Mouse (Mus musculus) midbrain, embryonic 15.5 days (tissue): ENCODE measurements at regions not wholly inside any gene's neighbourhood (a gene's known extent, or its start where the extent isn't known, plus 50 kb on each side); places are given as distances from the start of the nearest gene placed in this dataset.
A peak's percentile ranks its signal among the peaks of the same experiment; 100 is the strongest.

Source experiments
- ATAC-seq: fragments of 200-750 bp; cut with Nextera tagmentation; replicated peaks from 2 replicates; pipeline ENCODE4 v1.8.0; 2017; ENCODE audit warnings: moderate TSS enrichment
- H3K27ac ChIP-seq: fragments of 300-500 bp; sonication (generic); 2 replicates; pipeline ENCODE4 v1.5.1; 2015; ENCODE audit warnings: mild to moderate bottlenecking, inconsistent platforms
- H3K27me3 ChIP-seq: fragments of 300-500 bp; sonication (generic); replicated peaks from 2 replicates; pipeline ENCODE4 v1.6.1; 2015; ENCODE audit warnings: inconsistent platforms
- H3K36me3 ChIP-seq: fragments of 300-500 bp; sonication (generic); replicated peaks from 2 replicates; pipeline ENCODE4 v1.6.1; 2015; ENCODE audit warnings: inconsistent platforms
- H3K4me1 ChIP-seq: fragments of 300-500 bp; sonication (generic); 2 replicates; pipeline ENCODE4 v1.6.1; 2015; ENCODE audit warnings: inconsistent platforms
- H3K4me2 ChIP-seq: fragments of 300-500 bp; sonication (generic); 2 replicates; pipeline ENCODE4 v1.6.1; 2015; ENCODE audit warnings: inconsistent platforms, mild to moderate bottlenecking, moderate library complexity
- H3K4me3 ChIP-seq: fragments of 300-500 bp; sonication (generic); 2 replicates; pipeline ENCODE4 v1.5.1; 2015; ENCODE audit warnings: mild to moderate bottlenecking, inconsistent platforms
- H3K9ac ChIP-seq: fragments of 300-500 bp; sonication (generic); 2 replicates; pipeline ENCODE4 v1.6.1; 2015; ENCODE audit warnings: mild to moderate bottlenecking, inconsistent platforms
- H3K9me3 ChIP-seq: fragments of 300-500 bp; sonication (generic); 2 replicates; pipeline ENCODE4 v1.6.1; 2016; ENCODE audit warnings: inconsistent platforms
- WGBS: fragments of 180-500 bp; shearing (Covaris S2); methylation state at CpG from one replicate; pipeline ENCODE4 v1.1.7; 2015; ENCODE audit warnings: mixed read lengths; 5-methylcytosine and 5-hydroxymethylcytosine counted together

DNA sequence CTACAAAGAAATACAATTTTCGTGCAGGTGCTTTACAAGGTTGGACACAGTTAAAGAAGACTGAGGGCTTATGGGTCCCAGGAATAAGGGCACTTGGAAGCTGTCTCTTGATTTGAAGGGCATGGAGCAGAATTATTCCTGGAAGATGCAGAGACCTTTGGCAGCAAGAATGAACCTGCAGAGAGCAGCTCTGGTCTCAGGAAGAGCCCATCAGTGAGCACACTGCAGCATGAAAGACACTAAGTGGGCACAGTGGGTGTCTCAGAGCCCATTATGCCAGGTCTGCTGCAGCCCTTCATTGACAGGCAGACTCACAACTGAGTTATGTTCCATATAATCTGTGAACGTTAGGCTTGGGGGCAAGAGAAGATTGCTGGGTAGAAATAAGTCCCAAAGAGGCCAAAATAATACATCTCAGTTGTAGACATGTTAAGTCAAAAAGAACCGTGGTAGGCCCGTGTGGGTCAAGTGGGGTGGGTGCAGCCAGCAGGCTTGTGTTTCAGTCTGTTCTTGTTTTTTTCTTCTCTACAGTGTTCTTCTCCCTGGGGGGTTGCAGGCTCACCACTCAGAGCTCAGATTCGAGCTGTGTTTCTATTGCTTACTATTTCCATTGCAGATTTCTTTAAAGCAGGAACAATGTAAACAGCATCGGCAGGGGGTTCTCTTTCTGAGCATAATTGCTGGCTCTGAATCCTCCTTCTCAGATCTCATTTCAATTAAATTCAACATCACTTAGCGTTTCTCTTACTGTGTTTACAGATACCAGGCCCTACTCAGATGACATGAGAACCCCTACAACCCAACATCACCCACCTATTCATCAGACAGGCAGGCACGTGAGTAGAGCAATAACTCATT is 347.1 kb downstream of the Med10 start:
- 21% methylated on average over 8 of the region's 8 CpGs for WGBS
- no peaks in the 10 kb centered on the region for H3K36me3 ChIP-seq
- H3K4me3 ChIP-seq = no peak overlapping the region
- no peak overlapping the region for H3K4me2 ChIP-seq
- no peak overlapping the region for H3K9ac ChIP-seq
- H3K27ac ChIP-seq = no peak overlapping the region
- ATAC-seq = 0 out of 2 replicates have a peak, but pooled peaks have one; percentile 44
- peaks cover 13% of the 10 kb centered on the region for H3K4me1 ChIP-seq
- H3K27me3 ChIP-seq = peaks cover 1% of the 10 kb centered on the region
- no peaks in the 10 kb centered on the region for H3K9me3 ChIP-seq

DNA sequence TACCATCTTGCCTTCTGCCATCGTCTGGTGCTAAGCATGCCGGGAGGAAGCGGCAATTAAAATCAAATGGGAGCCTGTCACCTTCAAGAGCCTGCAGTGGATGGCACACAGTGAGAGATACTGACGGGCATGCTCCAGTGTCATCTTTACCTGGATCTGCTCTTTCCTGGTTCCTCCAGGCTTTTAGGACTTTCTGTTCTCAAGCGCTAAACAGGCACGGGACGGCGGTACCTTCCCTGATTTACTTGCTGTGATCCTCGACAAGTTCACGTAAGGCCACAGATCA is 347.6 kb downstream of the Med10 start:
- H3K9ac ChIP-seq = no peak overlapping the region
- ATAC-seq = 0 out of 2 replicates have a peak, but pooled peaks have one; percentile 32
- H3K4me3 ChIP-seq = no peak overlapping the region
- no peaks in the 10 kb centered on the region; the same call in 1 of the 2 replicates for H3K27me3 ChIP-seq
- peaks cover 15% of the 10 kb centered on the region for H3K4me1 ChIP-seq
- 28% methylated on average over 10 of the region's 10 CpGs for whole genome bisulfite sequencing
- no peaks in the 10 kb centered on the region for H3K9me3 ChIP-seq
- no peak overlapping the region for H3K27ac ChIP-seq
- no peaks in the 10 kb centered on the region for H3K36me3 ChIP-seq
- no peak overlapping the region for H3K4me2 ChIP-seq

DNA sequence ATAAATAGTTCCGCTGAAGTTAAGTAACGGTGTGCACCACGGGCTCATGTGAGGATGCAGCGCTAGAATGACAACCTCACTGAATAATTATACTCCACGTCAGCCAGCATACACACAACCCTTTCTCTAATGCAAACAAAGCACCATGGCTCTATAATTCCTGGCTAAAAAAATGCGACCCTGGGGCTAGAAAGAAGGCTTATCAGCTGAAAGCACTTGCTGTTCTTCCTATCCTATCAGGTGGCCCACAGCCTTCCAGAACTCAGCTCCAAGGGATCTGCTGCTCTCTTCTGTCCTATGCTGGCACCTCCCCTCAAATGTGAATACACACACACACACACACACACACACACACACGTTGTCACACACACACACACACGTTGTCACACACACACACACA is 350.9 kb downstream of the Med10 start:
- 60% methylated on average over 8 of the region's 8 CpGs for WGBS
- no peaks in the 10 kb centered on the region; the same call in 1 of the 2 replicates for H3K27me3 ChIP-seq
- peaks cover 15% of the 10 kb centered on the region for H3K4me1 ChIP-seq
- no peaks in the 10 kb centered on the region for H3K9me3 ChIP-seq
- H3K36me3 ChIP-seq = no peaks in the 10 kb centered on the region
- no peak overlapping the region for H3K4me2 ChIP-seq
- no peak overlapping the region for H3K9ac ChIP-seq
- no peak overlapping the region for H3K4me3 ChIP-seq
- H3K27ac ChIP-seq = no peak overlapping the region
- ATAC-seq = peak; percentile 38; the same call in 1 of the 2 replicates

DNA sequence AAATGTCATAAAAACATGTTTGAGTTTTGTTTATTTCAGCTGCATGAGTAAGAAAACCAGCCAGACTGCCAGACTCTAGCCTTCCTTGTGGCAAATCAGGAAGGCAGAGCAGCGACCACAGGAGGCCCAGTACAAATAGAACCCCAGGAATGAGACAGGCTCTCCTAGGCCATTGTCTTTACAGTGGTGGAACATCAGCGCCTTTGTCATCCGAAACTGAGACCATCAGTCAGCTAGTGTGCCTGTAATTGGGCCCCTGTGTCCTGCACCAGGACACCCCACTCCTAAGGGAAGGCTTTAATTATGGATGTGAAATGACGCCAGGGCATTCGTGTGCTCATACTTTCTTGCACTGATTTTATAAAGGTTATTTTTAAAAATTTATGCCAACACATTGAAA is 353.4 kb downstream of the Med10 start:
- WGBS = 38% methylated on average over 5 of the region's 5 CpGs
- no peak for ATAC-seq

DNA sequence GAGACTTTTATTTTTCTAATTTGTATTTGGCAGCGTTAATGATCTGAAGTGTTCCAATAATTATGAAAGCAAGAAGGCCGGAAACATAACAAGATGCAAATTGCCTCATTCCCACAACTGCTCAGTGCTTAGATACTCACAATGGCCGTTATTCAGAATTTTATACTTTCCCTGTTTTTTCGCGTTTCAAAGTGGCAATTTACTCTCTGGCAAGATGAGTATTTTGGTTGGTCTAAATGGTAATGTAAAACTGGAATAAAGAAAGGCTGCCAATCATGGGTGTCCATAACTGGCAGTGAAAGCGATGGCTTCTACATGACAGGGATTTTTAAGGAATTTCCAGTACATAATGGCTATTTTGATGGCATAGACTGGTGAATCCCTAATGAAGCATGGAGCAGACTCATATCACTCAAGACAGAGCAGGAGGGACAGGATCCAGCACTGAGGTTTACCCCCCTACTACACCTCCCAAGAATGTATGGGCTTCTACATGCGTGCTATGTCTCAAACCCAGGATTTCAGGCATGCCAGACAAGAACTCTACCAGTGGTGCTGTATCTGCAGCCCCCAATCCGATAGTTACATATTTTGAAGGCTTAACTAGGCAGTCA is 354.9 kb downstream of the Med10 start:
- Histone ChIP-seq H3K27me3 (no peaks in the 10 kb centered on the region; the same call in 1 of the 2 replicates), H3K4me1 (peaks cover 2% of the 10 kb centered on the region; the same call in 1 of the 2 replicates), H3K9ac (no peak overlapping the region), H3K9me3 (no peaks in the 10 kb centered on the region), H3K4me3 (no peak overlapping the region), H3K36me3 (no peaks in the 10 kb centered on the region), H3K27ac (no peak overlapping the region), H3K4me2 (no peak overlapping the region)
- 79% methylated on average over 8 of the region's 8 CpGs for WGBS
- no peak for ATAC-seq

More for the DNA sequence above, 353.4 kb downstream of the Med10 start:
- H3K4me3 ChIP-seq = no peak overlapping the region
- no peak overlapping the region for H3K9ac ChIP-seq
- peaks cover 2% of the 10 kb centered on the region; the same call in 1 of the 2 replicates for H3K4me1 ChIP-seq
- H3K9me3 ChIP-seq = no peaks in the 10 kb centered on the region
- no peak overlapping the region for H3K4me2 ChIP-seq
- no peaks in the 10 kb centered on the region; the same call in 1 of the 2 replicates for H3K27me3 ChIP-seq
- H3K36me3 ChIP-seq = no peaks in the 10 kb centered on the region
- no peak overlapping the region for H3K27ac ChIP-seq

DNA sequence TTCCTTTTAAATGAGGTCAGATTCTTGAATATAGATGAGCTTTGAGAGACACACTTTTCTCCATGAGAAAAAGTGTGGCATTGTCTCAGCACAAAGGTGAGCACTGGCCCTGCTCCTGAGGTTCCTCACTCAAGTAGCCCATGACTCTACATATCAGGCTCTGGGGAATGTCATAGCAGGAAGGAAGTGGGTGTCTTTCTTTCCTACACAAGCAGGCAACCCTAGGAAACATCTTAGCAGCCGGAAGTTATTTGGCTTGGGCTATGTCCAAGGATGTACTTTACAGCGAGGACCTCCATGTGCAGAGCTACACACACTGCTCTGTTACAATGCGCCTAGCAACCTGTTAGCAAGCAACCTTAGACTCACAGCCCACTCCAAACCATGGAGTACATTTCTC is 356.9 kb downstream of the Med10 start:
- H3K4me3 ChIP-seq = no peak overlapping the region
- H3K27me3 ChIP-seq = no peaks in the 10 kb centered on the region; the same call in 1 of the 2 replicates
- WGBS = 88% methylated on average over 3 of the region's 3 CpGs
- no peak overlapping the region for H3K4me2 ChIP-seq
- H3K9ac ChIP-seq = no peak overlapping the region
- ATAC-seq = no peak
- H3K27ac ChIP-seq = no peak overlapping the region
- H3K4me1 ChIP-seq = peaks cover 2% of the 10 kb centered on the region; the same call in 1 of the 2 replicates
- H3K9me3 ChIP-seq = no peaks in the 10 kb centered on the region
- no peaks in the 10 kb centered on the region for H3K36me3 ChIP-seq

DNA sequence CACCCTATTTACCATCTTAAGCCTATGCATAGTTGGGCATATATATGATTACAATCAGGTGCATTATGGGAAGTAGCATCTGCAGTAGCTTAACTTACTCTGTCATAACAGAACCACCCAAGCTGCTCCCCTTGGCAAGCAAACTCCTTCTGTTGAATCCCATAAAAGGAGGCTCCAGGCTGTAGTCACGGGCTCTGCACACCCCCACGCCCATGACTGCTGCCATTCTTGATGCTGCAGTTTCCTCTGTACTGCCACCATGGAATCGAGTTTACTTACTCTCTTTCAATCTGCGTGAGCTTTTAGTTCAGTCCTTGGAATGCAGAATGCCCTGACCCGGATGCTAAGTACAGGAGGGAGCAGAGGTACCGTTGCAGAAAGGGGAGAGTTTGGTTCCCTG is 357.4 kb downstream of the Med10 start:
- no peak overlapping the region for H3K9ac ChIP-seq
- peaks cover under 1% of the 10 kb centered on the region; the same call in 1 of the 2 replicates for H3K4me1 ChIP-seq
- no peaks in the 10 kb centered on the region for H3K27me3 ChIP-seq
- H3K4me3 ChIP-seq = no peak overlapping the region
- H3K27ac ChIP-seq = no peak overlapping the region
- no peak for ATAC-seq
- WGBS = 67% methylated on average over 6 of the region's 6 CpGs
- no peak overlapping the region for H3K4me2 ChIP-seq
- no peaks in the 10 kb centered on the region for H3K9me3 ChIP-seq
- no peaks in the 10 kb centered on the region for H3K36me3 ChIP-seq

DNA sequence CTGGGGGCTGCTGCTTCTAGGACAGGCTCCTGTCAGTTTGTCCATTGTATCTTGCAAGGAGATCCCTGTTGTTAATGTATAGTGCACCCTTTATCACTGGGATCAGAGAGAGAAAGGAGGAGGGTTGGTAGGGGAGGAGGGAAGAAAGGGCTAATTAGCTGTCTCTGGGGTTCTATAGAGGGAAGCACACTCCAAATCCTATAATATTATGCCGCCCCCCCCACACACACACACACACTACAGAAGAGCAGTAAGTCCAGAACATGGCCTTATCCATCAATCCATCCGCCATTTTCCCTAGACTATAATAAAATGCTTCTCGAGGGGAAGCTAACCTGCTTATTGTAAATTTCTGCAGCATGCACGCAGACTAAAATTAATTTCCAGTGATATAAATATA is 359.9 kb downstream of the Med10 start:
- Histone ChIP-seq H3K4me3 (no peak overlapping the region), H3K4me2 (no peak overlapping the region), H3K9me3 (no peaks in the 10 kb centered on the region), H3K36me3 (no peaks in the 10 kb centered on the region), H3K4me1 (peaks cover 9% of the 10 kb centered on the region), H3K27ac (no peak overlapping the region), H3K9ac (no peak overlapping the region), H3K27me3 (no peaks in the 10 kb centered on the region)
- ATAC-seq = no peak
- 84% methylated on average over 4 of the region's 4 CpGs for WGBS

DNA sequence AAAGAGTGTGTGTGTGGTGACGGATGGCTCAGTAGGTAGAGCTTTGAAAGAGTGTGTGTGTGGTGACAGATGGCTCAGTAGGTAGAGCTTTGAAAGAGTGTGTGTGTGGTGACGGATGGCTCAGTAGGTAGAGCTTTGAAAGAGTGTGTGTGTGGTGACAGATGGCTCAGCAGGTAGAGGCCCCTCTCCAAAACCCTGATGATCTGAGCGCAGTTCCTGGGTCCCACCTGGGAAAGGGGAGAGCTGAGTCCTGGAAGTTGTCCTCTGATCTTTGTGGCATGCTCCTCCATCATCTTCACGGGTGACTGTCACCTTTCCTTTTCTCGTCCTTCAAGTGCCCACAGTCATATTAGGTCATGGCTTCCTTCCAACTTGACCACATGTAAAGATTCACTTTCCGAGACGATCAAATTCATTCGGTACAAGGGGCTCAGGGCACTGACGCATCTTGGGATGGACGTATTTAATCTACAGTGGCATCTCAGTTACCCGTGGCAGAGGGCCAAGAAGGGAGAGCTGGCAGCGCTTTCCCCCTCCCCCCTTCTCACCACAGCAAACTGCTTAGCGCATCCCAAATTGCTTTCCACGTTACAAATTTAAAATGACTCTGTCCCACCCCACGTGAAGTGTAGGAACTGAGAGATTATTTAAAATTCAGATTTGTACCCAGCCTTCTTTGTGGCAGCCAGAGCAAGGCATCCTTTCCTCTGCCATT is 363.5 kb downstream of the Med10 start:
- H3K4me2 ChIP-seq = no peak overlapping the region
- H3K9me3 ChIP-seq = no peaks in the 10 kb centered on the region
- no peaks in the 10 kb centered on the region for H3K36me3 ChIP-seq
- peak overlapping the region; percentile 34; the same call in 1 of the 2 replicates for H3K27ac ChIP-seq
- H3K4me1 ChIP-seq = peaks cover 9% of the 10 kb centered on the region
- peak; percentile 47 for ATAC-seq
- no peaks in the 10 kb centered on the region; the same call in 1 of the 2 replicates for H3K27me3 ChIP-seq
- H3K4me3 ChIP-seq = no peak overlapping the region
- H3K9ac ChIP-seq = no peak overlapping the region
- 48% methylated on average over 15 of the region's 15 CpGs for WGBS

DNA sequence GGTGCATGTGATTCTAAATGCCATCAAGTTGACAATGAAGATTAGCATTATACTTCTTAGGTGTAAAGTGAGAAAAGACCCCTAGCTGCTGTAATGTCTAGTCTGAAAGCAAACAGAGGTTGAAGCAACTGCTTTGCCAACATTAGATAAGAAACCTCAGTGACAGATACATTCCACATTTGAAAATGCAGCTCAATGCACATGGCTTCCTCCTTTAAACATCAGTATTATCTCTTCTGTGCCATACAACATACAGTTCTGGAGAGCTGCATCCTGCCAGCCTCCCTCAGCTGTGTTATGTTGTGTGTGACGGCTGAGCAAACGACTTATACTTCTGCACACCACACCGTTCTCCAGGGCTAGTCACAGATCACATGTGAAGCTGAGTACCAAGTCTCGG is 365.6 kb downstream of the Med10 start:
- no peak overlapping the region for H3K4me2 ChIP-seq
- 81% methylated on average over 4 of the region's 4 CpGs for WGBS

DNA sequence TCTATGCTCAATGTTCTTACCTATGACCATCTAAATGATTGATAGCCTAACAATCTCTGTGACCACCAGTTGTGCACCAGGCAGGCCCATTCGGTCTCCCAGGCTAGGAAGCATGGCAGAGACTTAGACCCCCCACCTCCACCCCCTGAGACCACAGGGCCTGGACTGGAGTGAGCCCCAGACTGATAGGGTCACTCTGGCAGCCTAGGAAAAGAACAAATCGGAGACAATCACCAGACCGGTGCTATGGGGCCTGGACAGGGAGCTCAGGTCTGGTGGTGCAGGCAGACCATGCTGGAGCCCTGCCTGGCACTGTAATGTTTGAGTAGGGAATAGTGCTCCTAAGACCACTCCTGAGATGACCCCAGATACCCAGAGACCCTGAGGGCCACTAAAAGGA is 366.7 kb downstream of the Med10 start:
- no peaks in the 10 kb centered on the region; the same call in 1 of the 2 replicates for H3K27me3 ChIP-seq
- H3K4me2 ChIP-seq = no peak overlapping the region
- 88% methylated on average over 3 of the region's 3 CpGs for WGBS
- H3K4me3 ChIP-seq = no peak overlapping the region
- no peaks in the 10 kb centered on the region for H3K9me3 ChIP-seq
- ATAC-seq = no peak
- peaks cover 9% of the 10 kb centered on the region for H3K4me1 ChIP-seq
- no peak overlapping the region for H3K27ac ChIP-seq
- no peaks in the 10 kb centered on the region for H3K36me3 ChIP-seq
- no peak overlapping the region for H3K9ac ChIP-seq

More for the DNA sequence above, 365.6 kb downstream of the Med10 start:
- ATAC-seq = no peak
- Histone ChIP-seq H3K4me3 (no peak overlapping the region), H3K27me3 (no peaks in the 10 kb centered on the region; the same call in 1 of the 2 replicates), H3K36me3 (no peaks in the 10 kb centered on the region), H3K9ac (no peak overlapping the region), H3K4me1 (peaks cover 9% of the 10 kb centered on the region), H3K27ac (no peak overlapping the region), H3K9me3 (no peaks in the 10 kb centered on the region)

DNA sequence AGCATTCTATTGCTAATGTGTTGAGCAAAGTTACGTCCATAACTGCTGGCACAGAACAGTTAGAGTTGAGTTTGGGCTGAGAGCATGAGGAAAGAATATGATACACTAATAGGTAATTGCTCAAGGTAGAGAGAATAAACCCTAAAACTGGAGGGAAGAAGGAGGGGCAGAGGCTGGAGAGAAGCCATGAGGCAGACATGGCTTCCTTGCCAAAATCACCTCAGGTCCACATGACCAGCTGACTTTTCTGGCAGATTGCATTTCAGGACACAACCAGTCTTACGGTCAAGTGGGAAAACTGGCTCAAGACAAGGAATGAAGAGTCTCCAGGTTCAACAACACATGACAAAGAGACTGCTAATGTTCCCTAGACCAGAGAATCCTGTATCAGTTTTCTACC is 374.9 kb downstream of the Med10 start:
- H3K36me3 ChIP-seq = no peaks in the 10 kb centered on the region
- H3K27ac ChIP-seq = no peak overlapping the region
- H3K4me2 ChIP-seq = no peak overlapping the region
- no peaks in the 10 kb centered on the region for H3K9me3 ChIP-seq
- no peak for ATAC-seq
- no peak overlapping the region for H3K9ac ChIP-seq
- H3K4me1 ChIP-seq = no peaks in the 10 kb centered on the region
- no peak overlapping the region for H3K4me3 ChIP-seq
- H3K27me3 ChIP-seq = no peaks in the 10 kb centered on the region
- 93% methylated on average over 2 of the region's 2 CpGs for WGBS
